Mouse (Mus musculus) natural killer cell, adult 2 months (primary cell): ENCODE results near the gene Tmf1.

Source experiments
- DNase-seq, 2 experiments: peaks; one replicate each; pipeline ENCODE4 v3.0.0; 2022; ENCODE audit warnings: low spot score in 2 of 2

Tmf1 gene

GRCm38 (mm10) chr6:97178491-97179366 lies at the start of gene Tmf1:
TSS of gene Tmf1 (minus strand) at chr6:97179122.
- DNase-seq = peak; percentile 92 to 95

GRCm38 (mm10) chr6:97227067-97227847 lies 48.3 kb upstream of the Tmf1 start:
- no peak for DNase-seq

- no peak for DNase-seq
Observed at GRCm38 (mm10) chr6:97226083-97226491, 47.2 kb upstream of the Tmf1 start.

GRCm38 (mm10) chr6:97224505-97224904 lies 45.6 kb upstream of the Tmf1 start:
- DNase-seq = no peak

- no peak for DNase-seq
Observed at GRCm38 (mm10) chr6:97223566-97223965, 44.6 kb upstream of the Tmf1 start.

- no peak for DNase-seq
Observed at GRCm38 (mm10) chr6:97222931-97223467, 44.1 kb upstream of the Tmf1 start.

- peak; percentile 40 to 54 for DNase-seq
Observed at GRCm38 (mm10) chr6:97222321-97222720, 43.4 kb upstream of the Tmf1 start.

- DNase-seq = peak; percentile 54 to 72
Observed at GRCm38 (mm10) chr6:97221205-97222025, 42.5 kb upstream of the Tmf1 start.

- DNase-seq = no peak
Observed at GRCm38 (mm10) chr6:97220672-97221071, 41.8 kb upstream of the Tmf1 start.

- peak in 1 of 2 experiments; percentile 12 for DNase-seq
Observed at GRCm38 (mm10) chr6:97216154-97216821, 37.4 kb upstream of the Tmf1 start.

GRCm38 (mm10) chr6:97211981-97212380 lies 33.1 kb upstream of the Tmf1 start:
- peak; percentile 55 to 67 for DNase-seq

- DNase-seq = peak; percentile 36 to 37
Observed at GRCm38 (mm10) chr6:97210962-97211601, 32.2 kb upstream of the Tmf1 start.

- DNase-seq = peak; percentile 94
Observed at GRCm38 (mm10) chr6:97210191-97210961, 31.5 kb upstream of the Tmf1 start, which contains the start of gene Arl6ip5. TSS of gene Arl6ip5 (plus strand) at chr6:97210689.

GRCm38 (mm10) chr6:97209751-97210150 lies 30.8 kb upstream of the Tmf1 start:
- no peak for DNase-seq

GRCm38 (mm10) chr6:97209201-97209600 lies 30.3 kb upstream of the Tmf1 start:
- DNase-seq = no peak

GRCm38 (mm10) chr6:97208406-97208805 lies 29.5 kb upstream of the Tmf1 start:
- no peak for DNase-seq

- DNase-seq = no peak
Observed at GRCm38 (mm10) chr6:97207085-97207484, 28.2 kb upstream of the Tmf1 start.

- DNase-seq = peak; percentile 98 to 100
Observed at GRCm38 (mm10) chr6:97205439-97205885, 26.5 kb upstream of the Tmf1 start, which contains the start of gene Uba3. TSS of gene Uba3 (minus strand) at chr6:97205647.

GRCm38 (mm10) chr6:97204952-97205351 lies 26.0 kb upstream of the Tmf1 start:
- DNase-seq = no peak
